Mouse (Mus musculus): ENCODE data around the gene Olfr917. TPM values are rescaled to one million over a fixed set of nuclear protein-coding genes. Genes with fewer than 3 reads are reported as not detected.

Gene Olfr917
- polyA plus RNA-seq (2012; rRNA removed; ENCODE audit: low replicate concordance) = not detected in 2 replicates

DNA sequence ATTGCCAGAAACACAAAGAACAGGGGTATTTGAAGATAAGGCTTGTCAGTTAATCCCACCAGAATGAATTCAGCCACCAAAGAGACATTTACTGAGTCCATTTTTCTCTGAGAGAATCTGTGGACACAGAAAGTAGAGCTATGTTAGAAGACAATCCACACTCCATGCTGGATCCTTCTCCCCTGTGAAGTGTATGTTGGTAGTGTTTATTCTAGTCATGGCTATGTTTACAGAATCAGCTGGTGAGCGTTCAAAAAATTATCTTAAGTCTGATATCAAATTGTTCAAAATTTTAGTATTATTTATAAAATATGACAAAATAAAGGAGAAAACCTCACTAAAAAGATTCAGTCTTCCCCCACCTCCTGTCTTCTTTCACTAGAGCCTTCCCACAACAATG, at the start of gene Olfr917:
Gene Olfr917 (minus strand): TSS at position 101 of the 400 bp plus-strand sequence.

GRCm38 (mm10) chr9:38674501-38674900, 8.9 kb upstream of the Olfr917 start, which contains the start of gene Olfr918:
TSS of gene Olfr918 (minus strand) at chr9:38674601.

DNA sequence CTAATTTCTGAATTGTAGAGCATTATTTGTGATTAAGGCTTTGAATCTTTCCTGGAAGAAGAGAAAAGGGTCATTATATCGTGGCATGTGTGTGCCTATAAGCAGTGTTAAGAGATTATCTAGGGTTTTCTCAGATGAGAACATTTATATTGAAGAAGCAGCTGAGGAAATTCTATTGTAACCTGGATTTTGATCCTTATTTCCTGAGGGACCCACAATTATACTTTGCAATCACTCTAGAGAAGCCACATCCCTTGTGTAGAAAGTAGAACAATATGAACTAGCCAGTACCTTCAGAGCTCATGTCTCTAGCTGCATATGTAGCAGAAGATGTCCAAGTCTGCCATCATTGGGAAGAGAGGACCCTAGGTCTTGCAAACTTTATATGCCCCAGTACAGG, 5.9 kb downstream of the Olfr917 start, which contains the start of gene Olfr916:
Gene Olfr916 (minus strand): TSS at position 101 of the 400 bp plus-strand sequence.

Other genes starting within 250 kb of the Olfr917 start
- gene Olfr901, start 236.4 kb downstream of the Olfr917 start, polyA plus RNA-seq (2012; rRNA removed; ENCODE audit: low replicate concordance) = not detected in 2 replicates
- gene Olfr902, start 218.2 kb downstream of the Olfr917 start, polyA plus RNA-seq (2012; rRNA removed; ENCODE audit: low replicate concordance) = not detected in 2 replicates
- not detected in 2 replicates for gene Olfr904, start 202.7 kb downstream of the Olfr917 start, polyA plus RNA-seq (2012; rRNA removed; ENCODE audit: low replicate concordance)
- gene Olfr905, start 194.7 kb downstream of the Olfr917 start, polyA plus RNA-seq (2012; rRNA removed; ENCODE audit: low replicate concordance) = not detected in 2 replicates
- gene Olfr906, start 178.8 kb downstream of the Olfr917 start, polyA plus RNA-seq (2012; rRNA removed; ENCODE audit: low replicate concordance) = not detected in 2 replicates
- not detected in 2 replicates for gene Olfr907, start 170.0 kb downstream of the Olfr917 start, polyA plus RNA-seq (2012; rRNA removed; ENCODE audit: low replicate concordance)
- gene Olfr911-ps1, start 144.3 kb downstream of the Olfr917 start, polyA plus RNA-seq (2012; rRNA removed; ENCODE audit: low replicate concordance) = not detected in 2 replicates
- gene Olfr910, start 128.0 kb downstream of the Olfr917 start, polyA plus RNA-seq (2012; rRNA removed; ENCODE audit: low replicate concordance) = not detected in 2 replicates
- gene Olfr912, start 85.7 kb downstream of the Olfr917 start, polyA plus RNA-seq (2012; rRNA removed; ENCODE audit: low replicate concordance) = not detected in 2 replicates
- gene Olfr913, start 73.1 kb downstream of the Olfr917 start, polyA plus RNA-seq (2012; rRNA removed; ENCODE audit: low replicate concordance) = not detected in 2 replicates
- gene Olfr914, start 60.7 kb downstream of the Olfr917 start, polyA plus RNA-seq (2012; rRNA removed; ENCODE audit: low replicate concordance) = not detected in 2 replicates
- not detected in 2 replicates for gene Olfr916, start 6.0 kb downstream of the Olfr917 start, polyA plus RNA-seq (2012; rRNA removed; ENCODE audit: low replicate concordance)
- gene Olfr918, start 8.8 kb upstream of the Olfr917 start, polyA plus RNA-seq (2012; rRNA removed; ENCODE audit: low replicate concordance) = not detected in 2 replicates
- gene Olfr919, start 37.8 kb upstream of the Olfr917 start, polyA plus RNA-seq (2012; rRNA removed; ENCODE audit: low replicate concordance) = not detected in 2 replicates
- gene Vwa5a, start 52.4 kb upstream of the Olfr917 start, polyA plus RNA-seq (2012; rRNA removed; ENCODE audit: low replicate concordance) = 3.4 and 4.1 TPM in 2 replicates
- 0.02 TPM in 1 of 2 replicates, not detected in the other for gene Olfr920, start 86.5 kb upstream of the Olfr917 start, polyA plus RNA-seq (2012; rRNA removed; ENCODE audit: low replicate concordance)
- not detected in 2 replicates for gene Olfr921, start 107.2 kb upstream of the Olfr917 start, polyA plus RNA-seq (2012; rRNA removed; ENCODE audit: low replicate concordance)
- gene Olfr922, start 148.8 kb upstream of the Olfr917 start, polyA plus RNA-seq (2012; rRNA removed; ENCODE audit: low replicate concordance) = not detected in 2 replicates
- gene Olfr923, start 160.7 kb upstream of the Olfr917 start, polyA plus RNA-seq (2012; rRNA removed; ENCODE audit: low replicate concordance) = not detected in 2 replicates
- gene Olfr924, start 178.6 kb upstream of the Olfr917 start, polyA plus RNA-seq (2012; rRNA removed; ENCODE audit: low replicate concordance) = not detected in 2 replicates
- not detected in 2 replicates for gene Olfr26, start 189.2 kb upstream of the Olfr917 start, polyA plus RNA-seq (2012; rRNA removed; ENCODE audit: low replicate concordance)
- gene Olfr926, start 211.3 kb upstream of the Olfr917 start, polyA plus RNA-seq (2012; rRNA removed; ENCODE audit: low replicate concordance) = not detected in 2 replicates